Mouse (Mus musculus) layer of hippocampus, adult 8-10 months (tissue): ENCODE measurements around the gene Cd200r4. TPM values are rescaled to one million over a fixed set of nuclear protein-coding genes. Genes with fewer than 3 reads are reported as not detected.
"Not testable (repeated sequence)": the region's sequence is repeated elsewhere in the genome, so short reads cannot be mapped to it uniquely, and the experiment has no call there.

Experiments
- DNase-seq, 2 experiments: peaks; one replicate each; pipeline ENCODE4 v3.0.0; 2022; ENCODE audit warnings: low spot score in 2 of 2
- total RNA-seq, 4 experiments: library from RNA; stranded (reverse); gene quantifications; 2 replicates each; pipeline ENCODE4 v1.2.4; 2022

Gene Cd200r4
- 1 to 10 TPM in 1 of 4 experiments, under 1 TPM in 1, not detected in 2; 0.47 to 1.1 TPM for total RNA-seq

- no peak for DNase-seq
Observed at GRCm38 (mm10) chr16:44811544-44811943, at the start of gene Cd200r4. Cd200r4 (plus strand) TSS chr16:44811733.

GRCm38 (mm10) chr16:44761811-44762210 lies 49.7 kb upstream of the Cd200r4 start:
- no peak for DNase-seq

DNA sequence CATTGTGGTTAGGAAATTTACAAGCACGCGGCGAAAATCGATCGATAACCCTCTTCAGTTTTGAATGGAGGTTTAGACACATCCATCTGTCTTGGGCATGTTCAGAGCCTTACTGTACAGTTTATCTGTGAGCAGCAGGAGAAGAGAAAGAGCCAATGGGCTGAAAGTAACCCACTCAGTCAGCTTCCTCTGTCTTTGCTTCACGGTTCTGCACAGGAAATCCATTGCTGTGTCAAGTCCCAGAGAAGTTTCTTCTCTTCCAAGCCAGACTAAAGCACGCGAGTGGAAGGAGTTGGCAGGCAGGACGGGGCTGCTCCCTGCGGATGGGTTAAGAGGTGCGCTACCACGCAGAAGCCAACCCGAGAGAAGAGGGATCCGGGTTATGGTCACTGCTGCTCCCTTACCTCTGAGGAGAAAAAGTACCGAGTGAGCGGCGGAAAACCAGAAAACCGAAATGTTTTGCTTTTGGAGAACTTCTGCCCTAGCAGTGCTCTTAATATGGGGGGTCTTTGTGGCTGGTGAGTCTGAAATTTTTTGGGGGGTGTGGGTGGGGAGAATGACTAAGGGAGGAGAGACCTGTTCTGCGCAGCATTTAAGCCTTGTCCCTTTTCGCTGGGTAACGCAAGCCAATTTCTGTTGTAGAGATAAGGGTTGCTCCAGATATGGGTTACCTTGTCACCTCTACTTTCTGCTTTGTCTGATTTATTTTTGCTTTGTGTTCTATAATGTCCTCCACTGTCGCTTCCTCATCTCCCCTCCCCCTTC lies 45.8 kb upstream of the Cd200r4 start, which contains the start of gene Cd200r1:
TSS of gene Cd200r1 (plus strand) at position 182 of the 765 bp plus-strand sequence.
- DNase-seq, result no peak

- no peak for DNase-seq
Observed at GRCm38 (mm10) chr16:44766320-44766892, 45.1 kb upstream of the Cd200r4 start.

GRCm38 (mm10) chr16:44767506-44767905 lies 44.0 kb upstream of the Cd200r4 start:
- no peak for DNase-seq

DNA sequence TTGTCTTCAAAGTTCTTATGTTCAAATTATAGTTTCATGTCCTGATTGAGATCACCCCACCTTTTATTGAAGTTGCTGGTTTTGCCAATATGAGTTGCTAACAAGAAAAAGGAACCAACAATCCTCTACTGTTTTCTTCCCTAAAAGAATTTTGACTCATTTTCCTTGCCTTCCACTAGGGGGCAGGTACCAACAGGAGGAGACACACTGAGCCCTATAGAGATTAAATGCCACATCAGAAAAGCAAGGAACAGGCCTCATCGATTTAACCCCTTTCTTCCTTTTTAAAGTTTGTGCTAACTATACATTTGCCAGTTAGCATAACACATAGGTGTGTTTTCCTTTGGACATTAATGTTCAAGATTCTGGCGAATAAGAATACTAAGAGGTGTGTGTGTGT lies 43.6 kb upstream of the Cd200r4 start:
- DNase-seq, result no peak

DNA sequence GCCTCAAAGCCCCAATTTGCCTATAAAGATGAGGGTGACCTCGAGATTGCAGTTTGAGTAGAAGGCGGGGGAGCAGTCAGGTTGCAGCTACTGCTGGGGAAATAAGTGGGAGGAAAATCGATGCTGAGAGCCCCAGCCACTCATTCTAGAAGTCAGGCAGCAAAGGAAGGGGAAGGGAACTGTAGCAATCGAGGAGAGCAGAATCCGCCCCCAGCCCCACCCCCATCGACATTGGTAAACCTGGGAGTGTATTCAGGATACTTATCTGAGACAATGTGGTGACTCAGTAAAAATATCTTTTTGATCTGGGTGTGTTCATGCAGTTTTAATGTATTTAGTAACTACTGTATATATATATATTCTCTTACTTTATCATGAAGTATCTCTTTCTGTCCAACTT lies 39.0 kb upstream of the Cd200r4 start:
- DNase-seq, result no peak

GRCm38 (mm10) chr16:44773673-44774072 lies 37.9 kb upstream of the Cd200r4 start:
- no peak for DNase-seq

- no peak for DNase-seq
Observed at GRCm38 (mm10) chr16:44774201-44774600, 37.3 kb upstream of the Cd200r4 start.

- DNase-seq, result no peak
Observed at GRCm38 (mm10) chr16:44778538-44779147, 32.9 kb upstream of the Cd200r4 start.

GRCm38 (mm10) chr16:44779494-44779893 lies 32.0 kb upstream of the Cd200r4 start:
- DNase-seq, result no peak

GRCm38 (mm10) chr16:44780751-44781150 lies 30.8 kb upstream of the Cd200r4 start:
- no peak for DNase-seq

DNA sequence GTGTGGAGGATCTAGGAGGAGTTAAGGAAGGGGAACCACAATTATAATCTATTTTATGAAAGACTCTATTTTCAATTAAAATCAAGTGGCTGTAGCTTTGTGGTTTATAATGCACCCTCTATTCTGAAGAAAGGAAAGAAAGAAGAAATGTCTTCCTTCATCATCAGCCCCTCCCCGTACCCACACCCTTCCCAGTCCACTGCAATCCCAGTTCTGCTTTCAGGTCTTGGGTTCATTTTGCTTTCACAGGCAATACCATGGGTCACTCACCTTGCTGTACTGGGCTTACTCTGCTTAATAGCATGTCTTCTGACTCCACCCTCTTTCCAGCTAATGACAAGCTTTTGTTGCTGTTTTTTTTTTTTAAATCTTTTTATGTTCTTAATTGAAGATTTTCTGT lies 24.6 kb upstream of the Cd200r4 start:
- no peak for DNase-seq

- DNase-seq, result no peak
Observed at GRCm38 (mm10) chr16:44794416-44794815, 17.1 kb upstream of the Cd200r4 start.

DNA sequence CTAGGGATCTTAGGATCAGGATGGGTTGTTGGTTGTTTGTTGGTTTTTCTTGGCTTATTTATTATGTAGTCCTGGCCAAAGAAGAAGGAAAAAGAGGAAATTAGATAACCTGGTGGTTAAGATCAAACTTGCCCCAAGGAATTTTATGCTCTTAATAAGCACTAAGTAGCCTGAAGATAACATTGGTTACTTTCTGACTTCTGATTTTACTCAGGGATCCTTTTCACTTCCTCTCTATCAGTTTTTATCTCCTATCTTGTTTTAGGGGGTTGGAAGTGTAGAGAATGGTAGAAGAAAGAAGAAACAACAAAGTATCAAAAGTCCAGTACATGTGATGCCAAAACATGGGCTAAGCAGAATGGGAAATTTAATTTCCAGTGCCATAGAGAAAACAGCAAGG lies 5.6 kb upstream of the Cd200r4 start:
- DNase-seq, result no peak

DNA sequence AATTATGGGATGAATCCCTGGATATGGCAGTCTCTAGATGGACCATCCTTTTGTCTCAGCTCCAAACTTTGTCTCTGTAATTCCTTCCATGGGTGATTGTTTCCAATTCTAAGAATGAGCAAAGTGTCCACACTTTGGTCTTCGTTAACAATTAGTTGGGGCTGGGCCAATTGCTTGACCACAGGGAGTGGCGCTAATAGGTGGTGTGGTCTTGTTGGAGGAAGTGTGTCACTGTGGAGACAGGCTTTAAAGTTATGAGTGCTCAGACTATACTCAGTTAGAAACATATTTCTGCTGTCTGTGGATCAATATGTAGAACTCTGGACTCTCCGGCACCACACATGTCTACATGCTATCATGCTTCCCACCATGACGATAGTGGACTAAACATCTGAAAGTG lies 1.3 kb upstream of the Cd200r4 start:
- DNase-seq, result not testable (repeated sequence)

GRCm38 (mm10) chr16:44812468-44813065 lies 1.0 kb downstream of the Cd200r4 start:
- DNase-seq, result no peak

GRCm38 (mm10) chr16:44818010-44818409 lies 6.5 kb downstream of the Cd200r4 start:
- DNase-seq, result no peak

DNA sequence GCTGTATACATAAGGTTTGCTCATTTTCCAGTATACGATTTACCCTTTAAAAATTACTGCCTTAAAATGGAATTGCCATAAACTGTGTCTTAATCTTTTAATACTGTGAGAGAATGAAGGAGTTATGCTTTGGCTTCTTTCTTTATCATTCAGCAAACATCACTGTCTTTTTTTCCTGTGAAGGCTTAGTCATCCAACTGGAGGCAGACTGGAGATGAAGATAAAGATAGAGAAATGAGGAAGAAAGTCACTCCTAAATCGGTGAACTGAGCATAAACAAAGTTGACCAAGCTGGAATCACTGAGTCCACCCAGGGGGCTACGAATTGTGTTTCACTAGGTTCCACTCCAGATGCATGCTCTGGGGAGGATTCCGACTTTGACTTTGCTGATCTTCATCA lies 9.0 kb downstream of the Cd200r4 start:
- DNase-seq, result no peak

- no peak for DNase-seq
Observed at GRCm38 (mm10) chr16:44832286-44832685, 20.8 kb downstream of the Cd200r4 start.

DNA sequence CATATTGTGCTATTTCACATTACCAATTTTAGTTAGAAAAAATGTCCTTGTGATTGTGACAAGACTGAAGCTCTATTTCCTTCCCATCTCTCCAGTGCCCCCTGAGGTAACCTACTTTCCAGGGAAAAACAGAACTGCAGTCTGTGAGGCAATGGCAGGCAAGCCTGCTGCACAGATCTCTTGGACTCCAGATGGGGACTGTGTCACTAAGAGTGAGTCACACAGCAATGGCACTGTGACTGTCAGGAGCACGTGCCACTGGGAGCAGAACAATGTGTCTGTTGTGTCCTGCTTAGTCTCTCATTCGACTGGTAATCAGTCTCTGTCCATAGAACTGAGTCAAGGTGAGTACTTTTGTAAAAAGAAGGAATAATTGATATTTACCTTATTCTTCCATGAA lies 21.7 kb downstream of the Cd200r4 start:
- DNase-seq, result peak in 1 of 2 experiments; percentile 7

- no peak for DNase-seq
Observed at GRCm38 (mm10) chr16:44866797-44867196, 55.3 kb downstream of the Cd200r4 start, which contains the start of gene Cd200r2. Cd200r2 (plus strand) TSS chr16:44867097.
